29 mouse cellular contexts compared by ENCODE assay signal in the genomic region with DNA sequence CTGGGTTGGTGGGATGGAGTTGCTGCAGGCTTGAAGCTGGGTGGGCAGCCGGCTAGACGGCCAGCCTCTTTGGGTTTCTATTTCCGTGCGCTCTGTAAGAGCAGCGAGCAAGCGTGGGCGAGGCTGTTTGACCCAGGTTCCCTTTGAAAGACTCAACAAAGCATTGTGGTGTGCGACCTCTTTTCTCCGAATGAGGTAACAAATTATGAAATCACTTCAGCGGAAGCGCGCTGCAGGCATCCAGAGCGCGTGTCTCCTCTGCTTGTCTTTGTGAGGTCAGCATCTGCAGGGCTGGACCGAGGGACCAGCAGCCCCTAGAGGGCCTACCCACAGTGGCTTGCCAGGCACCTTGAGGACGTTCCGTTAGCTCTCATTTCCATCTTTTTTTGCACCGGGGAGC.
DNase-seq lines count a peak whose midpoint lies in the region; ATAC-seq and TF ChIP-seq lines count a peak whose summit lies in the region.
"Had no signal": no experiment of that assay in that cellular context is flagged by ENCODE, and none has a peak within 500 bp of the region (broad histone marks: within the 10 kb centered on the region; RNA-seq: fewer than 3 reads in every experiment).

No protein-coding gene starts in this region.

- TF ChIP-seq POLR2A in kidney, adult 2 months (IDR thresholded peaks at IDR 0.05; ENCODE audit: low read depth, low read length), result no peak

- 66% methylated on average over 18 of the region's 18 CpGs for WGBS in heart, embryonic 14.5 days
- WGBS in midbrain, embryonic 10.5 days, result 86% methylated on average over 18 of the region's 18 CpGs
- WGBS in midbrain, postnatal 0 days, result 79% methylated on average over 18 of the region's 18 CpGs
- WGBS in embryonic facial prominence, embryonic 10.5 days, result 81% methylated on average over 18 of the region's 18 CpGs
- 56% methylated on average over 18 of the region's 18 CpGs for WGBS in midbrain, embryonic 16.5 days
- 95% methylated on average over 18 of the region's 18 CpGs for WGBS in kidney, adult 2 months

- TF ChIP-seq CTCF in midbrain, postnatal 0 days (IDR thresholded peaks at IDR 0.05), result no peak
- TF ChIP-seq CTCF in kidney, adult 2 months (conservative IDR thresholded peaks at IDR 0.05; ENCODE audit: insufficient read depth, insufficient read length, low read depth, low read length), result no peak

- no peak overlapping the region for H3K9ac ChIP-seq in heart, embryonic 14.5 days (ENCODE audit: low read length)
- H3K9ac ChIP-seq in midbrain, postnatal 0 days (replicated peaks; ENCODE audit: low read length, poor library complexity, severe bottlenecking), result no peak overlapping the region
- H3K9ac ChIP-seq in midbrain, embryonic 16.5 days (ENCODE audit: low read depth, low read length), result no peak overlapping the region
- H3K9ac ChIP-seq: liver, embryonic 14.5 days; midbrain, embryonic 12.5 days; neural tube, embryonic 12.5 days; stomach, embryonic 15.5 days had no signal

- no peak for ATAC-seq in heart, embryonic 14.5 days (ENCODE audit: insufficient number of reproducible peaks, insufficient read depth, low FRiP score, low read depth)
- no peak for ATAC-seq in midbrain, postnatal 0 days (ENCODE audit: low FRiP score)
- ATAC-seq in midbrain, embryonic 16.5 days, result no peak
- ATAC-seq: CD4-positive, CD25-positive, alpha-beta regulatory T cell, adult 4 months had no signal

- H3K27ac ChIP-seq in heart, embryonic 14.5 days (replicated peaks in 1 of 2; ENCODE audit: control insufficient read depth in 1 of 2, insufficient read depth in 1 of 2, low read depth in 2 of 2, low read length in 2 of 2), result no peak overlapping the region
- H3K27ac ChIP-seq in midbrain, embryonic 10.5 days (replicated peaks), result 0 out of 2 replicates have a peak overlapping the region, but pooled peaks have one; percentile 42
- H3K27ac ChIP-seq in midbrain, postnatal 0 days (ENCODE audit: low read depth, low read length), result no peak overlapping the region
- H3K27ac ChIP-seq in embryonic facial prominence, embryonic 10.5 days (replicated peaks), result 0 out of 2 replicates have a peak overlapping the region, but pooled peaks have one; percentile 42
- peak overlapping the region; percentile 53 for H3K27ac ChIP-seq in midbrain, embryonic 16.5 days (ENCODE audit: low read length)
- H3K27ac ChIP-seq in kidney, adult 2 months (ENCODE audit: insufficient read depth, low read depth, low read length), result no peak overlapping the region
- H3K27ac ChIP-seq: kidney, postnatal 0 days; liver, embryonic 14.5 days; midbrain, embryonic 12.5 days; neural tube, embryonic 12.5 days; stomach, embryonic 15.5 days had no signal

- H3K36me3 ChIP-seq in heart, embryonic 14.5 days (ENCODE audit: control insufficient read depth, insufficient read depth, low read length), result no peaks in the 10 kb centered on the region
- no peaks in the 10 kb centered on the region for H3K36me3 ChIP-seq in midbrain, embryonic 10.5 days
- no peaks in the 10 kb centered on the region for H3K36me3 ChIP-seq in midbrain, postnatal 0 days (ENCODE audit: insufficient read depth, low read length)
- H3K36me3 ChIP-seq in embryonic facial prominence, embryonic 10.5 days (replicated peaks), result no peaks in the 10 kb centered on the region
- no peaks in the 10 kb centered on the region for H3K36me3 ChIP-seq in midbrain, embryonic 16.5 days (ENCODE audit: control insufficient read depth, insufficient read depth, low read length)
- H3K36me3 ChIP-seq in kidney, adult 2 months (ENCODE audit: control insufficient read depth, insufficient read depth, low read length), result no peaks in the 10 kb centered on the region
- H3K36me3 ChIP-seq: midbrain, embryonic 12.5 days; neural tube, embryonic 12.5 days; stomach, embryonic 15.5 days had no signal

- H3K4me2 ChIP-seq in heart, embryonic 14.5 days (ENCODE audit: low read length), result peak overlapping the region; percentile 21; the same call in 1 of the 2 replicates
- no peak overlapping the region for H3K4me2 ChIP-seq in midbrain, postnatal 0 days (ENCODE audit: low read depth, low read length, poor library complexity, severe bottlenecking)
- no peak overlapping the region for H3K4me2 ChIP-seq in midbrain, embryonic 16.5 days (ENCODE audit: low read length)
- H3K4me2 ChIP-seq: heart, embryonic 11.5 days; midbrain, embryonic 12.5 days; neural tube, embryonic 12.5 days; stomach, embryonic 15.5 days had no signal

- H3K4me1 ChIP-seq in heart, embryonic 14.5 days (ENCODE audit: control insufficient read depth in 2 of 2, insufficient read depth in 2 of 2, low read length in 2 of 2), result peaks cover 4 to 6% of the 10 kb centered on the region in 2 experiments
- peaks cover 49% of the 10 kb centered on the region for H3K4me1 ChIP-seq in midbrain, embryonic 10.5 days
- H3K4me1 ChIP-seq in midbrain, postnatal 0 days (ENCODE audit: insufficient read depth, low read length), result peaks cover 3% of the 10 kb centered on the region; the same call in 1 of the 2 replicates
- H3K4me1 ChIP-seq in embryonic facial prominence, embryonic 10.5 days, result peaks cover 57% of the 10 kb centered on the region
- H3K4me1 ChIP-seq in midbrain, embryonic 16.5 days (ENCODE audit: control insufficient read depth, insufficient read depth, low read length), result peaks cover 23% of the 10 kb centered on the region; the same call in 1 of the 2 replicates
- H3K4me1 ChIP-seq in kidney, adult 2 months (ENCODE audit: control insufficient read depth, insufficient read depth, low read length), result peaks cover 10% of the 10 kb centered on the region; the same call in 1 of the 2 replicates

- no peak for DNase-seq in heart, adult 18-20 months
- no peak for DNase-seq in midbrain, embryonic 10.5 days (ENCODE audit: low spot score)
- no peak for DNase-seq in midbrain, postnatal 0 days (ENCODE audit: low spot score)
- DNase-seq in embryonic facial prominence, embryonic 10.5 days (ENCODE audit: low spot score), result no peak
- DNase-seq in kidney, adult 2 months, result no peak
- DNase-seq in thymus, adult 18-20 months, result no peak
- DNase-seq: adrenal gland, postnatal 25 days; cerebellum, adult 18-20 months; gastrocnemius, postnatal 10 days; heart, postnatal 14 days; kidney, adult 11 months; kidney, postnatal 4 days; layer of hippocampus, postnatal 36 days; liver; lung, adult 2 months; lung, postnatal 10 days; right cerebral cortex, postnatal 14 days; thymus, postnatal 25 days had no signal

- H3K4me3 ChIP-seq in heart, embryonic 14.5 days (ENCODE audit: control insufficient read depth in 1 of 2, insufficient read depth in 1 of 2, low read depth in 1 of 2, low read length in 2 of 2), result no peak overlapping the region
- no peak overlapping the region for H3K4me3 ChIP-seq in midbrain, embryonic 10.5 days
- no peak overlapping the region for H3K4me3 ChIP-seq in midbrain, postnatal 0 days (ENCODE audit: low read depth, low read length)
- no peak overlapping the region for H3K4me3 ChIP-seq in embryonic facial prominence, embryonic 10.5 days
- H3K4me3 ChIP-seq in midbrain, embryonic 16.5 days (ENCODE audit: low read depth, low read length), result no peak overlapping the region
- H3K4me3 ChIP-seq in kidney, adult 2 months (ENCODE audit: insufficient read depth, low read depth, low read length), result no peak overlapping the region
- H3K4me3 ChIP-seq: erythroblast, embryonic 14.5 days; midbrain, embryonic 12.5 days; myocyte; neural tube, embryonic 12.5 days; stomach, embryonic 15.5 days had no signal

- no peaks in the 10 kb centered on the region for H3K9me3 ChIP-seq in heart, embryonic 14.5 days (ENCODE audit: control insufficient read depth, low read length)
- H3K9me3 ChIP-seq in midbrain, embryonic 10.5 days (replicated peaks), result no peaks in the 10 kb centered on the region
- no peaks in the 10 kb centered on the region for H3K9me3 ChIP-seq in midbrain, postnatal 0 days (ENCODE audit: low read length)
- no peaks in the 10 kb centered on the region for H3K9me3 ChIP-seq in embryonic facial prominence, embryonic 10.5 days
- H3K9me3 ChIP-seq in midbrain, embryonic 16.5 days (replicated peaks; ENCODE audit: control insufficient read depth, low read length, poor library complexity, severe bottlenecking), result no peaks in the 10 kb centered on the region
- H3K9me3 ChIP-seq: midbrain, embryonic 12.5 days; neural tube, embryonic 12.5 days; stomach, embryonic 15.5 days had no signal

- H3K27me3 ChIP-seq in heart, embryonic 14.5 days (ENCODE audit: control insufficient read depth, insufficient read depth, low read length), result no peaks in the 10 kb centered on the region
- 0 out of 2 replicates have a peak, but pooled peaks cover 4% of the 10 kb centered on the region for H3K27me3 ChIP-seq in midbrain, embryonic 10.5 days (ENCODE audit: low read depth, poor library complexity, severe bottlenecking)
- H3K27me3 ChIP-seq in midbrain, postnatal 0 days (ENCODE audit: insufficient read depth, low read length), result no peaks in the 10 kb centered on the region
- peaks cover 34% of the 10 kb centered on the region for H3K27me3 ChIP-seq in embryonic facial prominence, embryonic 10.5 days (replicated peaks; ENCODE audit: low read depth, poor library complexity, severe bottlenecking)
- no peaks in the 10 kb centered on the region for H3K27me3 ChIP-seq in midbrain, embryonic 16.5 days (ENCODE audit: control insufficient read depth, insufficient read depth, low read depth, low read length)
- H3K27me3 ChIP-seq in kidney, adult 2 months (replicated peaks; ENCODE audit: control insufficient read depth, insufficient read depth, low read length), result no peaks in the 10 kb centered on the region
- H3K27me3 ChIP-seq: stomach, embryonic 15.5 days had no signal

Comparison
In these comparisons a context has a peak if more than half of its experiments do, and no peak if none do; other contexts are left out.
1. H3K27ac ChIP-seq: peak in midbrain, embryonic 10.5 days (single experiment), embryonic facial prominence, embryonic 10.5 days (single experiment) and midbrain, embryonic 16.5 days (single experiment); none in heart, embryonic 14.5 days (0 of 2), midbrain, postnatal 0 days (single experiment) and kidney, adult 2 months (single experiment).